Mouse (Mus musculus): ENCODE data around the gene Ube2g1. TPM values are rescaled to one million over a fixed set of nuclear protein-coding genes. Genes with fewer than 3 reads are reported as not detected.

Gene Ube2g1
- total and polyA plus RNA-seq, 2 experiments from 2014 or later, result 56.4 to 82.1 TPM

- Histone ChIP-seq H3K36me3 (ENCODE audit: insufficient read depth) (no peaks in the 10 kb centered on the region), H3K27me3 (ENCODE audit: insufficient read depth, low read length) (no peaks in the 10 kb centered on the region), H3K4me2 (ENCODE audit: low read depth) (no peak overlapping the region), H3K9me3 (ENCODE audit: low read length) (no peaks in the 10 kb centered on the region), H3K4me3 (ENCODE audit: low read depth, low read length) (no peak overlapping the region), H3K27ac (ENCODE audit: low read depth, low read length) (no peak overlapping the region), H3K9ac (no peak overlapping the region), H3K4me1 (ENCODE audit: insufficient read depth) (no peaks in the 10 kb centered on the region)
- DNase-seq, result no peak
- WGBS, result 89% methylated on average over 5 of the region's 5 CpGs
- ATAC-seq, result no peak
- TF ChIP-seq CTCF (IDR thresholded peaks at IDR 0.05; ENCODE audit: low read depth), result no peak
Observed at GRCm38 (mm10) chr11:72645386-72645785, 38.3 kb downstream of the Ube2g1 start.

- no peak overlapping the region for H3K27ac ChIP-seq (ENCODE audit: low read depth, low read length)
- H3K4me1 ChIP-seq (ENCODE audit: insufficient read depth), result no peaks in the 10 kb centered on the region
- 72% methylated on average over 2 of the region's 2 CpGs for WGBS
- H3K4me3 ChIP-seq (ENCODE audit: low read depth, low read length), result no peak overlapping the region
- no peaks in the 10 kb centered on the region for H3K27me3 ChIP-seq (ENCODE audit: insufficient read depth, low read length)
- no peaks in the 10 kb centered on the region for H3K36me3 ChIP-seq (ENCODE audit: insufficient read depth)
- no peak overlapping the region for H3K9ac ChIP-seq
- ATAC-seq, result no peak
- no peak for DNase-seq
- TF ChIP-seq CTCF (IDR thresholded peaks at IDR 0.05; ENCODE audit: low read depth), result no peak
- no peak overlapping the region for H3K4me2 ChIP-seq (ENCODE audit: low read depth)
- H3K9me3 ChIP-seq (ENCODE audit: low read length), result no peaks in the 10 kb centered on the region
Observed at GRCm38 (mm10) chr11:72650347-72650746, 43.3 kb downstream of the Ube2g1 start.

- Histone ChIP-seq H3K27me3 (ENCODE audit: insufficient read depth, low read length) (no peaks in the 10 kb centered on the region), H3K4me2 (ENCODE audit: low read depth) (no peak overlapping the region), H3K4me3 (ENCODE audit: low read depth, low read length) (no peak overlapping the region), H3K9me3 (ENCODE audit: low read length) (no peaks in the 10 kb centered on the region), H3K27ac (ENCODE audit: low read depth, low read length) (no peak overlapping the region), H3K36me3 (ENCODE audit: insufficient read depth) (no peaks in the 10 kb centered on the region), H3K4me1 (ENCODE audit: insufficient read depth) (no peaks in the 10 kb centered on the region), H3K9ac (no peak overlapping the region)
- peak; percentile 20; the same call in 1 of the 2 replicates for TF ChIP-seq CTCF (IDR thresholded peaks at IDR 0.05; ENCODE audit: low read depth)
- ATAC-seq, result no peak
- DNase-seq, result no peak
Observed at GRCm38 (mm10) chr11:72659918-72660317, 52.8 kb downstream of the Ube2g1 start.

- no peak for DNase-seq
- 97% methylated on average over 1 of the region's 1 CpGs for WGBS
Observed at GRCm38 (mm10) chr11:72660359-72660758, 53.3 kb downstream of the Ube2g1 start.

GRCm38 (mm10) chr11:72664641-72665040 lies 57.6 kb downstream of the Ube2g1 start:
- Histone ChIP-seq H3K4me2 (ENCODE audit: low read depth) (no peak overlapping the region), H3K9ac (no peak overlapping the region), H3K4me3 (ENCODE audit: low read depth, low read length) (no peak overlapping the region), H3K9me3 (ENCODE audit: low read length) (no peaks in the 10 kb centered on the region), H3K27me3 (ENCODE audit: insufficient read depth, low read length) (no peaks in the 10 kb centered on the region), H3K27ac (ENCODE audit: low read depth, low read length) (no peak overlapping the region), H3K36me3 (ENCODE audit: insufficient read depth) (no peaks in the 10 kb centered on the region), H3K4me1 (ENCODE audit: insufficient read depth) (no peaks in the 10 kb centered on the region)
- WGBS, result 97% methylated on average over 4 of the region's 4 CpGs
- ATAC-seq, result no peak
- TF ChIP-seq CTCF (IDR thresholded peaks at IDR 0.05; ENCODE audit: low read depth), result no peak
- no peak for DNase-seq

More at GRCm38 (mm10) chr11:72660359-72660758, 53.3 kb downstream of the Ube2g1 start:
- H3K36me3 ChIP-seq (ENCODE audit: insufficient read depth), result no peaks in the 10 kb centered on the region
- no peak for ATAC-seq
- H3K9me3 ChIP-seq (ENCODE audit: low read length), result no peaks in the 10 kb centered on the region
- no peaks in the 10 kb centered on the region for H3K4me1 ChIP-seq (ENCODE audit: insufficient read depth)
- H3K9ac ChIP-seq, result no peak overlapping the region
- H3K4me2 ChIP-seq (ENCODE audit: low read depth), result no peak overlapping the region
- H3K27me3 ChIP-seq (ENCODE audit: insufficient read depth, low read length), result no peaks in the 10 kb centered on the region
- TF ChIP-seq CTCF (IDR thresholded peaks at IDR 0.05; ENCODE audit: low read depth), result no peak
- no peak overlapping the region for H3K27ac ChIP-seq (ENCODE audit: low read depth, low read length)
- no peak overlapping the region for H3K4me3 ChIP-seq (ENCODE audit: low read depth, low read length)

- DNase-seq (no peak), ATAC-seq (no peak)
- no peak overlapping the region for H3K4me3 ChIP-seq (ENCODE audit: low read depth, low read length)
- no peak overlapping the region for H3K4me2 ChIP-seq (ENCODE audit: low read depth)
- no peak for TF ChIP-seq CTCF (IDR thresholded peaks at IDR 0.05; ENCODE audit: low read depth)
- no peaks in the 10 kb centered on the region for H3K27me3 ChIP-seq (ENCODE audit: insufficient read depth, low read length)
- no peak overlapping the region for H3K9ac ChIP-seq
- H3K27ac ChIP-seq (ENCODE audit: low read depth, low read length), result no peak overlapping the region
- no peaks in the 10 kb centered on the region for H3K36me3 ChIP-seq (ENCODE audit: insufficient read depth)
- H3K9me3 ChIP-seq (ENCODE audit: low read length), result no peaks in the 10 kb centered on the region
- H3K4me1 ChIP-seq (ENCODE audit: insufficient read depth), result no peaks in the 10 kb centered on the region
Observed at GRCm38 (mm10) chr11:72670634-72671033, 63.6 kb downstream of the Ube2g1 start.

- TF ChIP-seq CTCF (IDR thresholded peaks at IDR 0.05; ENCODE audit: low read depth), result no peak
- ATAC-seq (no peak), DNase-seq (no peak)
- H3K4me3 ChIP-seq (ENCODE audit: low read depth, low read length), result no peak overlapping the region
- no peaks in the 10 kb centered on the region for H3K27me3 ChIP-seq (ENCODE audit: insufficient read depth, low read length)
- whole genome bisulfite sequencing, result 86% methylated on average over 6 of the region's 6 CpGs
- no peak overlapping the region for H3K27ac ChIP-seq (ENCODE audit: low read depth, low read length)
- H3K36me3 ChIP-seq (ENCODE audit: insufficient read depth), result no peaks in the 10 kb centered on the region
- no peak overlapping the region for H3K4me2 ChIP-seq (ENCODE audit: low read depth)
- H3K9me3 ChIP-seq (ENCODE audit: low read length), result no peaks in the 10 kb centered on the region
- no peak overlapping the region for H3K9ac ChIP-seq
- H3K4me1 ChIP-seq (ENCODE audit: insufficient read depth), result no peaks in the 10 kb centered on the region
Observed at GRCm38 (mm10) chr11:72671294-72671988, 64.4 kb downstream of the Ube2g1 start.

Measured in forebrain, postnatal 0 days (tissue).